Mouse (Mus musculus): ENCODE results near the gene Gm29776.

Gene Gm29776

GRCm38 (mm10) chr14:54698733-54699132 lies at the start of gene Gm29776:
Gm29776 (minus strand) TSS chr14:54698833.
- no peak for DNase-seq (ENCODE audit: low spot score)

GRCm38 (mm10) chr14:54746038-54746437 lies 47.4 kb upstream of the Gm29776 start:
- DNase-seq (ENCODE audit: low spot score), result no peak

- DNase-seq (ENCODE audit: low spot score), result no peak
Measured at GRCm38 (mm10) chr14:54744473-54744872, 45.8 kb upstream of the Gm29776 start.

GRCm38 (mm10) chr14:54742375-54742774 lies 43.7 kb upstream of the Gm29776 start:
- DNase-seq (ENCODE audit: low spot score), result no peak

GRCm38 (mm10) chr14:54741721-54742120 lies 43.1 kb upstream of the Gm29776 start:
- no peak for DNase-seq (ENCODE audit: low spot score)

- no peak for DNase-seq (ENCODE audit: low spot score)
Measured at GRCm38 (mm10) chr14:54737634-54738033, 39.0 kb upstream of the Gm29776 start.

- DNase-seq (ENCODE audit: low spot score), result peak; percentile 38
Measured at GRCm38 (mm10) chr14:54736555-54737552, 38.2 kb upstream of the Gm29776 start.

GRCm38 (mm10) chr14:54735221-54735620 lies 36.6 kb upstream of the Gm29776 start:
- no peak for DNase-seq (ENCODE audit: low spot score)

GRCm38 (mm10) chr14:54734004-54734403 lies 35.4 kb upstream of the Gm29776 start:
- no peak for DNase-seq (ENCODE audit: low spot score)

GRCm38 (mm10) chr14:54732206-54732605 lies 33.6 kb upstream of the Gm29776 start:
- no peak for DNase-seq (ENCODE audit: low spot score)

GRCm38 (mm10) chr14:54730305-54730704 lies 31.7 kb upstream of the Gm29776 start:
- no peak for DNase-seq (ENCODE audit: low spot score)

GRCm38 (mm10) chr14:54728823-54729653 lies 30.4 kb upstream of the Gm29776 start:
- no peak for DNase-seq (ENCODE audit: low spot score)

- DNase-seq (ENCODE audit: low spot score), result no peak
Measured at GRCm38 (mm10) chr14:54727565-54727964, 28.9 kb upstream of the Gm29776 start.

GRCm38 (mm10) chr14:54724049-54724448 lies 25.4 kb upstream of the Gm29776 start:
- DNase-seq (ENCODE audit: low spot score), result no peak

GRCm38 (mm10) chr14:54721711-54722110 lies 23.1 kb upstream of the Gm29776 start:
- DNase-seq (ENCODE audit: low spot score), result no peak

GRCm38 (mm10) chr14:54720654-54721350 lies 22.2 kb upstream of the Gm29776 start:
- DNase-seq (ENCODE audit: low spot score), result no peak

GRCm38 (mm10) chr14:54720041-54720440 lies 21.4 kb upstream of the Gm29776 start:
- DNase-seq (ENCODE audit: low spot score), result no peak

- DNase-seq (ENCODE audit: low spot score), result no peak
Measured at GRCm38 (mm10) chr14:54715402-54715801, 16.8 kb upstream of the Gm29776 start.

GRCm38 (mm10) chr14:54714617-54715081 lies 16.0 kb upstream of the Gm29776 start:
- DNase-seq (ENCODE audit: low spot score), result peak; percentile 26

GRCm38 (mm10) chr14:54714121-54714520 lies 15.5 kb upstream of the Gm29776 start:
- DNase-seq (ENCODE audit: low spot score), result peak; percentile 96

- DNase-seq (ENCODE audit: low spot score), result no peak
Measured at GRCm38 (mm10) chr14:54712861-54713260, 14.2 kb upstream of the Gm29776 start.

- DNase-seq (ENCODE audit: low spot score), result no peak
Measured at GRCm38 (mm10) chr14:54712074-54712473, 13.4 kb upstream of the Gm29776 start, which contains the start of gene Cebpe. Cebpe (minus strand) TSS chr14:54712174.

All from embryo, embryonic 10.5 days (tissue).